Comparison of ENCODE assay signal across 11 mouse cellular contexts in genomic region chr13:106876278-106876677, GRCm38 (mm10).
A peak's percentile ranks its signal among the peaks of the same experiment; 100 is the strongest.
DNase-seq lines count a peak whose midpoint lies in the region; ATAC-seq and TF ChIP-seq lines count a peak whose summit lies in the region.
"Had no signal": no experiment of that assay in that cellular context is flagged by ENCODE, and none has a peak within 500 bp of the region (broad histone marks: within the 10 kb centered on the region; RNA-seq: fewer than 3 reads in every experiment).

No protein-coding gene starts in this region.

- no peaks in the 10 kb centered on the region for H3K9me3 ChIP-seq in lung, postnatal 0 days (ENCODE audit: low read length)
- H3K9me3 ChIP-seq: kidney, embryonic 15.5 days; lung, embryonic 15.5 days had no signal

- peak; percentile 7 for DNase-seq in adrenal gland, postnatal 36 days
- DNase-seq in adrenal gland, postnatal 25 days: no peak
- DNase-seq in lung, postnatal 0 days (ENCODE audit: low spot score): peak; percentile 30
- no peak for DNase-seq in lung, postnatal 4 days
- DNase-seq in brain, adult 2 months (ENCODE audit: low read depth, low spot score): peak; percentile 16
- DNase-seq in right cerebral cortex, postnatal 14 days: no peak
- DNase-seq in frontal cortex, postnatal 10 days (ENCODE audit: low spot score in 2 of 2): no peak
- DNase-seq: thymus, adult 18-20 months had no signal

- H3K4me1 ChIP-seq in lung, postnatal 0 days (ENCODE audit: insufficient read depth, low read depth, low read length): no peaks in the 10 kb centered on the region
- H3K4me1 ChIP-seq: kidney, embryonic 15.5 days; lung, embryonic 15.5 days had no signal

- no peak for ATAC-seq in lung, postnatal 0 days
- ATAC-seq in megakaryocyte-erythroid progenitor cell, adult 5-6 weeks (replicated peaks; ENCODE audit: low FRiP score, low TSS enrichment, poor library complexity, severe bottlenecking): peak; percentile 92

- TF ChIP-seq EP300 in lung, postnatal 0 days (IDR thresholded peaks at IDR 0.05): no peak

- H3K4me2 ChIP-seq in lung, postnatal 0 days (replicated peaks; ENCODE audit: low read depth, low read length): no peak overlapping the region
- H3K4me2 ChIP-seq: kidney, embryonic 15.5 days; lung, embryonic 15.5 days had no signal

- H3K4me3 ChIP-seq in lung, postnatal 0 days (ENCODE audit: low read depth, low read length): no peak overlapping the region
- H3K4me3 ChIP-seq: kidney, embryonic 15.5 days; lung, embryonic 15.5 days had no signal

- 74% methylated on average over 1 of the region's 1 CpGs for WGBS in lung, postnatal 0 days

- H3K9ac ChIP-seq in lung, postnatal 0 days (replicated peaks; ENCODE audit: low read depth): no peak overlapping the region
- H3K9ac ChIP-seq: kidney, embryonic 15.5 days; lung, embryonic 15.5 days had no signal

- H3K27ac ChIP-seq in lung, postnatal 0 days (ENCODE audit: low read length): no peak overlapping the region
- H3K27ac ChIP-seq: kidney, embryonic 15.5 days; lung, embryonic 15.5 days had no signal

- no peaks in the 10 kb centered on the region for H3K36me3 ChIP-seq in lung, postnatal 0 days (ENCODE audit: insufficient read depth, low read length)

- H3K27me3 ChIP-seq in lung, postnatal 0 days (replicated peaks; ENCODE audit: insufficient read depth, low read length): no peaks in the 10 kb centered on the region
- H3K27me3 ChIP-seq: kidney, embryonic 15.5 days; lung, embryonic 15.5 days had no signal

- TF ChIP-seq CTCF in lung, postnatal 0 days (IDR thresholded peaks at IDR 0.05): peak; percentile 61

Comparison
In these comparisons a context has a peak if more than half of its experiments do, and no peak if none do; other contexts are left out.
1. DNase-seq: peak in adrenal gland, postnatal 36 days (2 of 2), lung, postnatal 0 days (single experiment) and brain, adult 2 months (single experiment); none in adrenal gland, postnatal 25 days (single experiment), lung, postnatal 4 days (0 of 2), right cerebral cortex, postnatal 14 days (single experiment) and frontal cortex, postnatal 10 days (0 of 2).